ENCODE assay signal across 27 mouse cellular contexts in genomic region chr4:57116278-57116677, GRCm38 (mm10). TPM values are rescaled to one million over a fixed set of nuclear protein-coding genes. Genes with fewer than 3 reads are reported as not detected.
A peak's percentile ranks its signal among the peaks of the same experiment; 100 is the strongest.
DNase-seq lines count a peak whose midpoint lies in the region; ATAC-seq and TF ChIP-seq lines count a peak whose summit lies in the region.
"Had no signal": no experiment of that assay in that cellular context is flagged by ENCODE, and none has a peak within 500 bp of the region (broad histone marks: within the 10 kb centered on the region; RNA-seq: fewer than 3 reads in every experiment).

No protein-coding gene starts in this region.

- WGBS in embryonic facial prominence, embryonic 10.5 days, result 92% methylated on average over 6 of the region's 6 CpGs
- 66% methylated on average over 6 of the region's 6 CpGs for WGBS in liver, embryonic 14.5 days (ENCODE audit: insufficient replicate concordance)
- 88% methylated on average over 6 of the region's 6 CpGs for WGBS in stomach, embryonic 15.5 days
- WGBS in hindbrain, embryonic 10.5 days, result 92% methylated on average over 6 of the region's 6 CpGs

- H3K4me3 ChIP-seq in embryonic facial prominence, embryonic 10.5 days, result no peak overlapping the region
- H3K4me3 ChIP-seq in liver, embryonic 14.5 days (ENCODE audit: insufficient read depth in 1 of 2, low read depth in 2 of 2, low read length in 2 of 2), result peak overlapping the region in 1 of 2 experiments; percentile 35; a peak in 2 of 4 replicates
- H3K4me3 ChIP-seq in stomach, embryonic 15.5 days (replicated peaks), result no peak overlapping the region
- H3K4me3 ChIP-seq in hindbrain, embryonic 10.5 days, result no peak overlapping the region
- H3K4me3 ChIP-seq: forebrain, embryonic 15.5 days; heart, embryonic 12.5 days; hindbrain, embryonic 12.5 days; midbrain, embryonic 10.5 days; myocyte had no signal

- H3K9ac ChIP-seq in liver, embryonic 14.5 days (replicated peaks), result peak overlapping the region; percentile 32
- no peak overlapping the region for H3K9ac ChIP-seq in stomach, embryonic 15.5 days
- H3K9ac ChIP-seq: forebrain, embryonic 15.5 days; heart, embryonic 12.5 days; hindbrain, embryonic 12.5 days had no signal

- peak; percentile 80 for TF ChIP-seq EP300 in liver, embryonic 14.5 days (IDR thresholded peaks at IDR 0.05; ENCODE audit: low read depth)

- H3K4me2 ChIP-seq in liver, embryonic 14.5 days (ENCODE audit: low read depth), result peak overlapping the region; percentile 61
- H3K4me2 ChIP-seq in stomach, embryonic 15.5 days, result no peak overlapping the region
- H3K4me2 ChIP-seq: forebrain, embryonic 15.5 days; heart, embryonic 12.5 days; hindbrain, embryonic 12.5 days had no signal

- peaks cover 43% of the 10 kb centered on the region for H3K4me1 ChIP-seq in embryonic facial prominence, embryonic 10.5 days
- peaks cover 23 to 44% of the 10 kb centered on the region in 2 experiments for H3K4me1 ChIP-seq in liver, embryonic 14.5 days (replicated peaks; ENCODE audit: control insufficient read depth in 2 of 2, insufficient read depth in 2 of 2, low read length in 1 of 2)
- H3K4me1 ChIP-seq in stomach, embryonic 15.5 days, result peaks cover 6% of the 10 kb centered on the region; the same call in 1 of the 2 replicates
- peaks cover 15% of the 10 kb centered on the region for H3K4me1 ChIP-seq in hindbrain, embryonic 10.5 days (replicated peaks)
- H3K4me1 ChIP-seq: forebrain, embryonic 15.5 days had no signal

- H3K27ac ChIP-seq in embryonic facial prominence, embryonic 10.5 days (replicated peaks), result peak overlapping the region; percentile 67
- H3K27ac ChIP-seq in liver, embryonic 14.5 days, result peak overlapping the region; percentile 84
- no peak overlapping the region for H3K27ac ChIP-seq in stomach, embryonic 15.5 days
- no peak overlapping the region for H3K27ac ChIP-seq in hindbrain, embryonic 10.5 days
- H3K27ac ChIP-seq: forebrain, embryonic 15.5 days; hindbrain, embryonic 12.5 days; midbrain, embryonic 10.5 days had no signal

- ATAC-seq in liver, embryonic 14.5 days (ENCODE audit: insufficient read depth), result peak; percentile 96
- ATAC-seq in stomach, embryonic 15.5 days (ENCODE audit: insufficient read depth, low FRiP score, low read depth), result peak; percentile 81; the same call in 1 of the 2 replicates
- ATAC-seq: forebrain, embryonic 15.5 days; midbrain, embryonic 16.5 days; Patski had no signal

- H3K27me3 ChIP-seq in embryonic facial prominence, embryonic 10.5 days (replicated peaks; ENCODE audit: low read depth, poor library complexity, severe bottlenecking), result no peaks in the 10 kb centered on the region
- H3K27me3 ChIP-seq in liver, embryonic 14.5 days (ENCODE audit: control insufficient read depth, insufficient read depth, low read length), result no peaks in the 10 kb centered on the region
- H3K27me3 ChIP-seq in stomach, embryonic 15.5 days (replicated peaks), result no peaks in the 10 kb centered on the region
- no peaks in the 10 kb centered on the region for H3K27me3 ChIP-seq in hindbrain, embryonic 10.5 days (ENCODE audit: insufficient read depth, poor library complexity, severe bottlenecking)
- H3K27me3 ChIP-seq: CH12.LX; forebrain, embryonic 15.5 days; heart, embryonic 12.5 days; hindbrain, embryonic 12.5 days; Patski had no signal

- H3K9me3 ChIP-seq in embryonic facial prominence, embryonic 10.5 days, result no peaks in the 10 kb centered on the region
- no peaks in the 10 kb centered on the region for H3K9me3 ChIP-seq in liver, embryonic 14.5 days (ENCODE audit: control insufficient read depth, low read length)
- H3K9me3 ChIP-seq in stomach, embryonic 15.5 days, result no peaks in the 10 kb centered on the region
- H3K9me3 ChIP-seq in hindbrain, embryonic 10.5 days, result no peaks in the 10 kb centered on the region
- H3K9me3 ChIP-seq: forebrain, embryonic 15.5 days; heart, embryonic 12.5 days; hindbrain, embryonic 12.5 days; midbrain, embryonic 10.5 days had no signal

- peak; percentile 14 for DNase-seq in c-Kit-positive CD71-positive TER-119-negative erythroid progenitor cells, embryonic 14.5 days (ENCODE audit: low read depth)
- no peak for DNase-seq in embryonic facial prominence, embryonic 10.5 days (ENCODE audit: low spot score)
- DNase-seq in liver, embryonic 14.5 days (ENCODE audit: low read depth in 3 of 3, low spot score in 3 of 3), result peak in 2 of 3 experiments; percentile 58 to 75
- DNase-seq in hindbrain, embryonic 10.5 days (ENCODE audit: low spot score), result no peak
- no peak for DNase-seq in neural tube, embryonic 10.5 days (ENCODE audit: extremely low spot score, low spot score)
- DNase-seq in right cerebral cortex, postnatal 36 days (ENCODE audit: low spot score in 2 of 2), result no peak
- DNase-seq: adrenal gland, postnatal 36 days; B cell, adult 2 months; cerebellum, adult 2 months; cerebellum, postnatal 25 days; embryo, embryonic 11 days; heart, adult 18-20 months; heart, postnatal 10 days; kidney, adult 2 months; kidney, postnatal 14 days; lung, postnatal 4 days; right cerebral cortex, adult 18-20 months had no signal

- H3K36me3 ChIP-seq in embryonic facial prominence, embryonic 10.5 days (replicated peaks), result no peaks in the 10 kb centered on the region
- H3K36me3 ChIP-seq in liver, embryonic 14.5 days (replicated peaks; ENCODE audit: control insufficient read depth, insufficient read depth, low read depth), result no peaks in the 10 kb centered on the region
- H3K36me3 ChIP-seq in stomach, embryonic 15.5 days, result no peaks in the 10 kb centered on the region
- H3K36me3 ChIP-seq in hindbrain, embryonic 10.5 days, result no peaks in the 10 kb centered on the region
- H3K36me3 ChIP-seq: forebrain, embryonic 15.5 days; G1E; heart, embryonic 12.5 days; hindbrain, embryonic 12.5 days; midbrain, embryonic 10.5 days had no signal

- TF ChIP-seq CTCF in liver, embryonic 14.5 days (IDR thresholded peaks at IDR 0.05; ENCODE audit: low read depth), result no peak

RNA-seq across cellular contexts. Expression of gene Epb41l4b, which starts 27.0 kb away (rescaled TPM):
- polyA plus RNA-seq in embryonic facial prominence, embryonic 10.5 days (2016; fragmentation: Nextera tagmentation; extraction: Ambion mirVana), result 1.2 and 1.4 TPM in 2 replicates
- polyA plus RNA-seq in liver, embryonic 14.5 days (2012; rRNA removed), result 1.9 and 2.2 TPM in 2 replicates
- polyA plus RNA-seq in liver, embryonic 14.5 days (2014; fragmentation: Nextera tagmentation; extraction: Ambion mirVana), result 2.1 and 2.6 TPM in 2 replicates
- polyA plus RNA-seq in stomach, embryonic 15.5 days (2015; fragmentation: Nextera tagmentation; extraction: Ambion mirVana), result 11.4 and 11.6 TPM in 2 replicates
- polyA plus RNA-seq in hindbrain, embryonic 10.5 days (2016; fragmentation: Nextera tagmentation; extraction: Ambion mirVana), result 0.65 and 0.92 TPM in 2 replicates
- polyA plus RNA-seq: G1E had no signal

Comparison
In these comparisons a context has a peak if more than half of its experiments do, and no peak if none do; other contexts are left out.
1. DNase-seq: peak in c-Kit-positive CD71-positive TER-119-negative erythroid progenitor cells, embryonic 14.5 days (single experiment) and liver, embryonic 14.5 days (2 of 3); none in embryonic facial prominence, embryonic 10.5 days (single experiment), hindbrain, embryonic 10.5 days (single experiment), neural tube, embryonic 10.5 days (single experiment) and right cerebral cortex, postnatal 36 days (0 of 2).
2. H3K27ac ChIP-seq: peak in embryonic facial prominence, embryonic 10.5 days (single experiment) and liver, embryonic 14.5 days (single experiment); none in stomach, embryonic 15.5 days (single experiment) and hindbrain, embryonic 10.5 days (single experiment).